Mouse (Mus musculus): ENCODE results near the gene Plod2.

The Plod2 gene

GRCm38 (mm10) chr9:92599940-92600538, 58.0 kb downstream of the Plod2 start:
- in situ Hi-C loops (cut with MboI, MseI) = loop anchor here in 1 of 2 experiments (5.0 kb wide), 1 partner anchor 388 kb away; no protein-coding TSS in a partner anchor

- in situ Hi-C loops (cut with MboI, MseI) = loop anchor here in 1 of 2 experiments (5.0 kb wide), 1 partner anchor 389 kb away; no protein-coding TSS in a partner anchor
Observed at GRCm38 (mm10) chr9:92601551-92601950, 59.5 kb downstream of the Plod2 start.

DNA sequence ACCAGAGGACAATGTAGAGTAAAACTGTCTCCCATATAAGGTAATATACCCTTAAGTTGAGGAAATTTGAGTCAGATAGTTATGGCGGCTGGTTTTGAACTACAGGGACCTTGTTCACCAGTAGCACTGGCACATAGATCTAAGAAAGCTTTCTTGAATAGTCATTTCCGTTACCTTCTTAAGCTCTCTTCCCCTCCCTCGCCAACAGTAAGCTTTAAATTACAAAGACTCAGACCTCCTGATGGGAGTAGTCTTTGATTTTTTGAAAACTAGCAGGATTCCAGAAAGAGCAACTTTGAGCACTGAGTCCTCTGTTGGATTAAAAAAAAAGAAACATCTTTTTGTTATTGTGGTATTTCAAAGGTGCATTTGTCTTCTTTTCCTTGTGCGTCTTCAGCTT, 61.5 kb downstream of the Plod2 start:
- in situ Hi-C loops (cut with MboI, MseI) = loop anchor here in 1 of 2 experiments (5.0 kb wide), 1 partner anchor 391 kb away; no protein-coding TSS in a partner anchor

DNA sequence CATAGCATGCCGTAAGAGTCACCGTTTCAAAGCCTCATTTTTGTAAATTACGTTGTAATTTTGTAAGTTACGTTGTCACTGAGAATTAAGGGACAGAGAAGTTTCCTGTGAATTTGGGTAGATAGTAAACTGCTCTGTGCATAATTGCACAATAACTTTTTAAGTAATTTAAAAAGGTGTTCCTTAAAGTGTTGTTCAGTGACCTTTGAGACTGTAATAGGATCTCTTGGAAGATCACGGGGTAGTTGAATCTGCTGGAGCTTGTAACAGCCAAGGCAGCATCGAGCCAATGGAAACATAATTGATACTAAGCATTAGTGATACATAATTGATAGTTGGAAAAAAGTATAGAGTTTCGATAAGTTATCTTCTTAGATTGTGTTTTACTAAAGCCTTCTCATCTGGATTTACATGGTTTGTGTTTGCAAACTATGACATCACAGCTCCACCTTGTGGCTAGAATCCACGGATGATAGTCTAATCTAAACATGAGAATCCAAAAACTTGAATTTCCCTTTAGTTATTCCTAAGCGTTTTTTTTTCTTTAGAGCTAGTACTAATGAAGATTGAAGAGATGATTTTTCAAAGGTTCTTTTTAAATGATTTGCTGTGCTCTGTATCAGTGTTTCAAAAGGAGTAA, 68.7 kb downstream of the Plod2 start:
- in situ Hi-C loops (cut with MboI, MseI) = loop anchor here (5.0 to 10.0 kb wide), 4 partner anchors 108 to 468 kb away; no protein-coding TSS in a partner anchor

GRCm38 (mm10) chr9:92612641-92613040, 70.6 kb downstream of the Plod2 start:
- in situ Hi-C loops (cut with MboI, MseI) = loop anchor here (5.0 to 10.0 kb wide), 4 partner anchors 110 to 470 kb away; no protein-coding TSS in a partner anchor

GRCm38 (mm10) chr9:92613206-92613605, 71.2 kb downstream of the Plod2 start:
- in situ Hi-C loops (cut with MboI, MseI) = loop anchor here (5.0 to 10.0 kb wide), 4 partner anchors 111 to 471 kb away; no protein-coding TSS in a partner anchor

GRCm38 (mm10) chr9:92616418-92616817, 74.4 kb downstream of the Plod2 start:
- in situ Hi-C loops (cut with MboI, MseI) = loop anchor here in 1 of 2 experiments (10.0 kb wide), 2 partner anchors 402 to 472 kb away; no protein-coding TSS in a partner anchor

GRCm38 (mm10) chr9:92617376-92617775, 75.4 kb downstream of the Plod2 start:
- in situ Hi-C loops (cut with MboI, MseI) = loop anchor here in 1 of 2 experiments (10.0 kb wide), 2 partner anchors 403 to 473 kb away; no protein-coding TSS in a partner anchor

DNA sequence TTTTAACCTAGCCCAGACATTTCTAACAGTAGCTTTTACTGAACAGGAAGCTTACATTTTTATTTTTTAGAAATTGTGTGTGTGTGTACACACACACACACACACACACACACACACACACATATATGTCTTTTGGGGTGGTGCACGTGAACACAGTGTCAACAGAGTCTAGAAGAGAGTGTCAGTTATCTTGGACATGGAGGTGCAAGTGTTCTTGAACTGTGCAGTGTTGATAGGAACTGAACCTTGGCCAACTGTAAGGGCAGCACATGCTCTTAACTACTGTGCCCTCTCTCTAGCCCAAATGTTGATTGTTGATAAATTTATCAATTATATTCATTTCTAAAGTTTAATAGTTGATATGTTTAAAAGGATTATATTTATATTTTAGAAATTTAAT, 78.1 kb downstream of the Plod2 start:
- in situ Hi-C loops (cut with MboI, MseI) = loop anchor here in 1 of 2 experiments (10.0 kb wide), 1 partner anchor 915 kb away; no protein-coding TSS in a partner anchor

DNA sequence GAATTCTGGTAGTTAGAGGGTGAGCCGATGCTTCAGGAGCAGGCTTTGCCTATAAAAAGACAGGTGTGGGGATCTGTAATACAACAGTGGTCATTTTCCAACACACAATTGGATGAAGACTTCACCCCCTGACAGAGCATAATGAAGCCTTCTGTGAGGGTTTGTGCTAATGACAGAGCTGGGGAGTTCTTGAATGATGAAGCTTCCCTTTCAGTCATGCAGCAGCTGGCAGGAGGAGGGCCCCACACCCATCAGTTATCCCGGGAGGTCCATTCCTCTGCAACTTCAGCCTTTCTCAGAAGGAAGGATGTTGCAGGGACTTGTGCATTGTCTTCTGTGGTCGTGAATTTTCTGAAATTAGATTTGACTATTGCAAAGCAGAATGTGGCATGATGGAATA, 79.2 kb downstream of the Plod2 start:
- in situ Hi-C loops (cut with MboI, MseI) = loop anchor here in 1 of 2 experiments (10.0 kb wide), 1 partner anchor 916 kb away; no protein-coding TSS in a partner anchor

DNA sequence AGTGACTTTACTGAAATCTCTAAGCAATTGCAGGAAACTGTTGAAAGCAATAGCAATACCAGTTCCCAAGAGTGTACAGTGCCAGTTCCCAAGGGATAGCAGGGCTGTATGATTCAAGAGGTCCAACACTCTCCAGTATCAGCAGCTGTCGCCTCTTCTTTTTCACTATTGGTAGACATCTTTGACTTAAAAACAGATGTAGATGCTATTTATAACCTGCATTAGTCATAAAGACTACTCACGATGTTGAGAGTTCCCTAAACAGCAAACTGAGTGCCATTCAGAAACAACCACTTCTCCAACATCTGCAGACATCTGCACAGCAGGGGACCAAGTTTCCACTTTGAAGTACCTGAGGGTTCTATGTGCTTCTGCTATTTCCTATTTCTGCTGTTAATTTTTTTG, 79.9 kb downstream of the Plod2 start:
- in situ Hi-C loops (cut with MboI, MseI) = loop anchor here in 1 of 2 experiments (10.0 kb wide), 1 partner anchor 917 kb away; no protein-coding TSS in a partner anchor

DNA sequence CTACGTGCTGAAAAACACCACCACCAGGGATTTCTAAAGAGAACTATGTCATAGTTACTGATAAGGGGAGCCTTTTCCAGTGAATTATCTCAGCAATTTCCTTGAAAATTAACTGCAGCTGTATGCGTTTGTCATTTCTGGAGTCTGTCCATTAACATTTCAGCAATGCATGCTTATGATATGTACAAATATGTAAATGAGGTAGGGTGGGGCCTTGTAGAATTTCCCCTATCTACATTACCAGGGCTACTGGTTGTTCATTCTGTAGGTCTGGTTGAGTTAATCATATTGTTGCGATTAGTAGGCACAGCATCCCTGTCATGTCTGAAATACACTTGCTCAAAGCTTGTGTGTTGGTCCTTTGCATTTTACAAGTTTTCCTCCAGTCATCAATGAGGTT, 92.8 kb downstream of the Plod2 start:
- in situ Hi-C loops (cut with MboI, MseI) = no loop called here

GRCm38 (mm10) chr9:92639200-92639897, 97.3 kb downstream of the Plod2 start:
- in situ Hi-C loops (cut with MboI, MseI) = no loop called here

GRCm38 (mm10) chr9:92641717-92642116, 99.7 kb downstream of the Plod2 start:
- in situ Hi-C loops (cut with MboI, MseI) = no loop called here
